Mouse (Mus musculus) liver, embryonic 14.5 days (tissue): ENCODE data around the gene Selp. TPM values are rescaled to one million over a fixed set of nuclear protein-coding genes. Genes with fewer than 3 reads are reported as not detected.

Experiments used
- ATAC-seq: fragments of 200-750 bp; cut with Nextera tagmentation; 2 replicates; pipeline ENCODE4 v1.8.0; 2017; ENCODE audit warnings: moderate number of reproducible peaks, mild to moderate bottlenecking, moderate library complexity; ENCODE audit not compliant: insufficient read depth
- DNase-seq, 3 experiments: peaks; one replicate each; pipeline ENCODE4 v3.0.0-alpha.2; 2012 to 2013; ENCODE audit warnings: low read depth in 3 of 3, low spot score in 3 of 3
- H3K27ac ChIP-seq: fragments of 300-500 bp; sonication (generic); 2 replicates; pipeline ENCODE4 v1.5.1; 2014; ENCODE audit warnings: moderate library complexity, mild to moderate bottlenecking, control low read depth, inconsistent platforms
- H3K27me3 ChIP-seq: fragments of 300-500 bp; sonication (generic); 2 replicates; pipeline ENCODE4 v1.6.1; 2014; ENCODE audit warnings: mild to moderate bottlenecking, low read length, moderate library complexity; ENCODE audit not compliant: control insufficient read depth, insufficient read depth
- H3K36me3 ChIP-seq: fragments of 300-500 bp; sonication (generic); replicated peaks from 2 replicates; pipeline ENCODE4 v1.6.1; 2014; ENCODE audit warnings: low read depth; ENCODE audit not compliant: control insufficient read depth, insufficient read depth
- H3K4me1 ChIP-seq, 2 experiments: fragments of 200-500 bp in 1 of 2; fragments of 300-500 bp in 1 of 2; sonication (generic) in 1 of 2; replicated peaks; 2 replicates each; pipeline ENCODE4 v1.6.1; 2012 to 2014; ENCODE audit warnings: antibody characterized with exemption in 1 of 2, inconsistent platforms in 1 of 2, low read length in 1 of 2; ENCODE audit not compliant: control insufficient read depth in 2 of 2, insufficient read depth in 2 of 2
- H3K4me2 ChIP-seq: fragments of 300-500 bp; sonication (generic); 2 replicates; pipeline ENCODE4 v1.6.1; 2014; ENCODE audit warnings: low read depth, mild to moderate bottlenecking, control low read depth, moderate library complexity
- H3K4me3 ChIP-seq, 2 experiments: fragments of 200-500 bp in 1 of 2; fragments of 300-500 bp in 1 of 2; sonication (generic) in 1 of 2; 2 replicates each; pipeline ENCODE4 v1.5.1; 2012 to 2014; ENCODE audit warnings: low read depth in 2 of 2, low read length in 2 of 2, mild to moderate bottlenecking in 2 of 2, control low read depth in 1 of 2, inconsistent platforms in 1 of 2, moderate library complexity in 1 of 2; ENCODE audit not compliant: insufficient read depth in 1 of 2
- H3K9ac ChIP-seq: fragments of 300-500 bp; sonication (generic); replicated peaks from 2 replicates; pipeline ENCODE4 v1.6.1; 2014; ENCODE audit warnings: mild to moderate bottlenecking, control low read depth, moderate library complexity
- H3K9me3 ChIP-seq: fragments of 300-500 bp; sonication (generic); 2 replicates; pipeline ENCODE4 v1.6.1; 2016; ENCODE audit warnings: low read length, mixed read lengths; ENCODE audit not compliant: control insufficient read depth
- CTCF ChIP-seq: IDR thresholded peaks from 2 replicates; pipeline ENCODE4 v1.5.1; 2016; ENCODE audit warnings: antibody characterized with exemption, low read depth, control low read depth
- EP300 ChIP-seq: IDR thresholded peaks from 2 replicates; pipeline ENCODE4 v1.6.1; 2016; ENCODE audit warnings: antibody characterized with exemption, low read depth
- WGBS: fragments of 180-500 bp; shearing (Covaris S2); extraction: QIAGEN DNeasy Blood & Tissue Kit; methylation state at CpG from one replicate; pipeline ENCODE4 v1.1.7; 2014; ENCODE audit not compliant: insufficient replicate concordance; 5-methylcytosine and 5-hydroxymethylcytosine counted together
- polyA plus RNA-seq, 2 experiments: library from polyadenylated mRNA; depleted of rRNA in 1 of 2; stranded (reverse) in 1 of 2; unstranded in 1 of 2; fragments of >200 nt; fragmentation: Nextera tagmentation in 1 of 2; extraction: Ambion mirVana in 1 of 2; gene quantifications; 2 replicates each; pipeline versions ENCODE4 v1.2.1 to v1.2.3; 2012 to 2014

The Selp gene
- polyA plus RNA-seq, 2 experiments, result 0.37 to 0.75 TPM

DNA sequence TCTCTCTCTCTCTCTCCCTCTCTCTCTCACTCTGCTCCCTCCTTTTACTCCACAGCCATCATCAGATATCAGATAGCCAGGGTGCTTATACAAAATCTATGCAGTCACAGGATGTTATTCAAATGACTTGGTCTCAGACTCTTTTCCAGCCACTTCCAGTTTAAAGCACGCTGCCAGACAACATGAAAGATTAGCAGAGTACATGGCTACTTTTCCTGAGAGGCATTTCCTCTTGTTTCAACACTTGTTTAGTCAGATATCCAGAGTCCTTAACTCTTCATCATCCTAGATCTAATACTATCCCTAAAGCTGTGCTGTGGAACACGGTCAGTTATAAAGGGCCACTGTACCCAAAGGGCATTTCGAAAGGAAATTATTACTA, 5.7 kb downstream of the Selp start:
- no peaks in the 10 kb centered on the region for H3K27me3 ChIP-seq
- no peak for TF ChIP-seq EP300
- no peak for TF ChIP-seq CTCF
- H3K4me2 ChIP-seq, result no peak overlapping the region
- H3K4me1 ChIP-seq, result peaks cover 0 to 4% of the 10 kb centered on the region in 2 experiments; a peak in 2 of 4 replicates
- H3K36me3 ChIP-seq, result no peaks in the 10 kb centered on the region
- no peak overlapping the region for H3K27ac ChIP-seq
- no peaks in the 10 kb centered on the region for H3K9me3 ChIP-seq
- ATAC-seq, result no peak
- H3K9ac ChIP-seq, result no peak overlapping the region
- WGBS, result 52% methylated on average over 3 of the region's 3 CpGs
- H3K4me3 ChIP-seq, result no peak overlapping the region
- no peak for DNase-seq

DNA sequence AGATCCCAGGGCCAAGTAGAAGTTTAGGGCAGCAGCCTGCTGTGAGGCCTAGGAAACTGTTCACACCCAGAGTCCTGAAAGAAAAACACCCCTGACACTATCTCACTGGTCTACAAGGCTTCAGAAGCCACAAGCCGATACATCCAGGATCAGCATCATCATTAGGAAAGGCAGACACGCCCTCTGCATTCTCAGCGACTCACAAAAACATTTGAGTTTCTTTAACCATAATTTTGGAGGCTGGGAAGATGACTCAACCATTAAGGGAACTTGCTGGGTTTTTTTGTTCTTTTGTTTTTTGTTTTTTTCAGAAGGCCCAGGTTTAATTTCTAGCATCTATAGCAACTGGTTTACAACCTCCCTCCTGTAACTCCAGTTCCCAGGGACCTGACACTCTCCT, 8.8 kb downstream of the Selp start:
- Histone ChIP-seq H3K4me1 (peaks cover 0 to 4% of the 10 kb centered on the region in 2 experiments; a peak in 2 of 4 replicates), H3K9me3 (no peaks in the 10 kb centered on the region), H3K4me3 (no peak overlapping the region), H3K27ac (no peak overlapping the region), H3K4me2 (no peak overlapping the region), H3K27me3 (no peaks in the 10 kb centered on the region), H3K9ac (no peak overlapping the region), H3K36me3 (no peaks in the 10 kb centered on the region)
- DNase-seq (no peak), ATAC-seq (no peak)
- no peak for TF ChIP-seq CTCF
- no peak for TF ChIP-seq EP300
- 45% methylated on average over 3 of the region's 3 CpGs for WGBS

GRCm38 (mm10) chr1:164130013-164130412, 14.9 kb downstream of the Selp start:
- Histone ChIP-seq H3K4me2 (no peak overlapping the region), H3K27me3 (no peaks in the 10 kb centered on the region), H3K27ac (no peak overlapping the region), H3K36me3 (no peaks in the 10 kb centered on the region), H3K9me3 (no peaks in the 10 kb centered on the region), H3K9ac (no peak overlapping the region), H3K4me1 (no peaks in the 10 kb centered on the region; a peak in 1 of 4 replicates), H3K4me3 (no peak overlapping the region)
- ATAC-seq (no peak), DNase-seq (no peak)
- 38% methylated on average over 3 of the region's 3 CpGs for WGBS
- TF ChIP-seq CTCF, result no peak
- TF ChIP-seq EP300, result no peak

DNA sequence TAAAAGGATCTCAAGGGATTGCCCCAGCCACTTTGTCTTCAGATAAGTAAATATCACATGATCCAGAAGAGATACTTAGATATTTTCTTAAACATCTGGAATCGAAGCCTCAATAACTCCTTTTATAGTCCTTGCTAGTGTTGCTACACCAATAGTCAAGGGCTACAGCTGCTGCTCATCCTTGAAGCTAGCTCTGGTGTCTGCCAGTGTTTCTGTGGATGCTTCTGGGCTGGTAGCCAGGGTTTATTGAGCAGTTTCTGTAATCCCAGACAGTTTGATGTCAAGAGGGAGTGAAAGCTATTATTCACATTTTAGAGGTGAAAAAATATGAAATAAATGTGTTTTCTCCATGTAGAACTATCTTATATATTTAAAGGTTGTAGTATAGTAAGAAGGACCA, 17.5 kb downstream of the Selp start:
- no peak overlapping the region for H3K4me2 ChIP-seq
- TF ChIP-seq EP300 (no peak), CTCF (no peak)
- peaks cover 0 to 11% of the 10 kb centered on the region in 2 experiments; a peak in 2 of 4 replicates for H3K4me1 ChIP-seq
- H3K9me3 ChIP-seq, result no peaks in the 10 kb centered on the region
- WGBS, result 53% methylated on average over 1 of the region's 1 CpGs
- H3K36me3 ChIP-seq, result no peaks in the 10 kb centered on the region
- H3K27ac ChIP-seq, result no peak overlapping the region
- ATAC-seq (no peak), DNase-seq (no peak)
- no peak overlapping the region for H3K9ac ChIP-seq
- H3K27me3 ChIP-seq, result no peaks in the 10 kb centered on the region
- no peak overlapping the region for H3K4me3 ChIP-seq

DNA sequence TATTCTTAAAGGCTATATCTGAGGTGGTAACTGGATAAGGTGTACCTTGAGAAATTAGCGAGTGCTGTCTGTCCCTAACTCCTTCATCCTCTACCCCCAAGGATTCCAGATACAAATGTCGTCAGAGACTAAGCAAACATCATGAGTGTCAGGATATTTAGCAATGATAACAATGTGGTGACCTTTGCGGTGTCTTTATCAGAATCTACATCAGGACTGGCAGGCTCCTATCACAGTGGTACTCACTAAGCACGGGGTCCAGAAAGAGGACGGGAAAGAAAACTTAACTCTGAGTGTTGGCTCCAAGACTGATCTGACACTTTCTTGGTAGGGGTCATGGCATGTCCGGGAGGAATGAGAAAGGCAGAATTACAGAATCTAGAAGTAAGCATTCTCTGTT, 19.0 kb downstream of the Selp start:
- DNase-seq, result no peak
- Histone ChIP-seq H3K27ac (no peak overlapping the region), H3K9ac (no peak overlapping the region), H3K36me3 (no peaks in the 10 kb centered on the region), H3K27me3 (no peaks in the 10 kb centered on the region), H3K4me3 (no peak overlapping the region), H3K4me1 (peaks cover 0 to 11% of the 10 kb centered on the region in 2 experiments; a peak in 2 of 4 replicates), H3K9me3 (no peaks in the 10 kb centered on the region), H3K4me2 (no peak overlapping the region)
- TF ChIP-seq EP300, result no peak
- WGBS, result 24% methylated on average over 6 of the region's 6 CpGs
- ATAC-seq, result no peak
